Mouse (Mus musculus): ENCODE data around the gene Drd5.

Gene Drd5

DNA sequence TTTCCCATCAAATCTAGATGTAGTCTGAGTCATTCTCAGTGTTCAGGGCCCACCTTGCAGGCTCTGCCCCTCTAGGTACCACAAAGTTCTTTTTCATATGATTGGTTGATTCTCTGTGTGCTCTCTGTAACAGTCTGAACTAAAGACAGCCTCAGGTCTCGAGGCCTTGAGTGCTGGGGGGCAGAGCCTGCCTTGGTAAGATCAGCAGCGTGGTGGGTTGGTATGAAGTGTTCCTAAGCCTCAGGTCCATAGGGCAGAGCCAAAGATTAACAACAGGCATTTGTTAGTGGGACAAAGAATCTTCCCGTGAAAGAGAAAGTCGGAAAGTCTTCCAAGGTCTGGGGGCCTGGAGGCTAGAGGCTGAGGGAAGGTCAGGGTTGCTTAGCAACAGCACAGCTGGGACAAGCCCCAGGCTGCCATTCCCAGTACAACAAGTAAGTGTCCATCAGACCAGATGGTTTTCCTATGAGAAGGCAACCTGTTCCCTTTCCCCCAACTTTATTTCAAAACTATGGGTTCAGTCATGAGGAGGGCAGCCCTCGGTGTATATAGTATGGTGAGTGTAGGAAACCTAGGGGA is 31.3 kb downstream of the Drd5 start:
- no peak for DNase-seq (ENCODE audit: low read depth, low spot score)

DNA sequence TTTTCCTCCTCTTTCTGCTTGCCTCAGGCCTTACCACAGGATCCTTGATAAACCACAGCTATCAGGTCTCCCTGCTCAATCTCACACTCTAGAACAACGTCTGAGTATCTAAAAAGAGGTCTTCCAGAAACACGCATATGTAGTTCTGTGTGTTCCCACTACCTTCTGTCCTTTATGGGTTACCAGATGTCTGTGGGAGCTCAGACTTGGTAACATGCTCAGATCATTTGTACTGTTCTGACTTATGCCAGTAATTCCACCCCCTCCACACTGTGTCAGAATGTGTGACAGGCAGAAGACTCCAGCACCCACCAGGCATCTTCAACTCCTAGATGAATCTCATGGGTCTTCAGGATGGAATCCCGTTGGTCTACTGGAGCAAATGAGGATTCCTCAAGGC is 37.8 kb downstream of the Drd5 start:
- DNase-seq (ENCODE audit: low read depth, low spot score): no peak

DNA sequence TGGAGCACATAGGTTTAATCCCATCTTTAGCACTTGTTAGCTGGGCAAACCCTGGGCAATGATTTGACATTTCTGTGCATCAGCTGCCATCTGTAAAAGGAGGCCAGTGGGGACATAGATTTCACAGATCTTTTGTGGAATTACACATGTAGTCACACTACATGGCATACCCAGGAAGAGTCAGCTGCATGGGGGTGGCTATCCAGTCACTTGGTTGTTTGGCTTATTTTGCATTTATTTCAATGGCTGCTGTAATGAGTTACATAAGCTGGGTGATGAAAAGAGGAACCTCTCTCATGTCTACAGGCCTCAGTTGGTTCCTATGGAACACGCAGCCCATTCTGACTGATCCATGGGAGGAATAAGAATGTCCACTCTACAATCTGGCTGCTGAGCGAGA is 40.5 kb downstream of the Drd5 start:
- DNase-seq (ENCODE audit: low read depth, low spot score): no peak

DNA sequence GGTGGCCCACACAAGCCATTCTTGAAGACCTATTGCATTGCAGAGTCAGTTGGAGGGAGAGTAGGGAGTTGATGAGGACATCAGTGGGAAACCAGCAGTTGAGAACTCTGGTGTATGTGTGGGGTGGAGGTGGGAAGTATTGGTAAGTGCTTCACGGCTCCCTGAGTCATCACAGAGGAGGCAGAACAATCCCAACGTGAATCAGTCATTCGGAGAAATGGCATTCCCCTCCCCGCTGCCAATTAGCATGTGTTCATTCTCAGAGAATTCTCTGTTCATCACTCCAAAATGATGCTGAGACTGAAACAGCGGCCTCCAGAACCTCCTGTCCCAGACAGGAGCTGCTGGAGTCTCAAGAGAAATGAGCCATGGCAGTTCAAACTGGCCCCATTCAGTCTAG is 45.2 kb downstream of the Drd5 start:
- DNase-seq (ENCODE audit: low read depth, low spot score): no peak

DNA sequence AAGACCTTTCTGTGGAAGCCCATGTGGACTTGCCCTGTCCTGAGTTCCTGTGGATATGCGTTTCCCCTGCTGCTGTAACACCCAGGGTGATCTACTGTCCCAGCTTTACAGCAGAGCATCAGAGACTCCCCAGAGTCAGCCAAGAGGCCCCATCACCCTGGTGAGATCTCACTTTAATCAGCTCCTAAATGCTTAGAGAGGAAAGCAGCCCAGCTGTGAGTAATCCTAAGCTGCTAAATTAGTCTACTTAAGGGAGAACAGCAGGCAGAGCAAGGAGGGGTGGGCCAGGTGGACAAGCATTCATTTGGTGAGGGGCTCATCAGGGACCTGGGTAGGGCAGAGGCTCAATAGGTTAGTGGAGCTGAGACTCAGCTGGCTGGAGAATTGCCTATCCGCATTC is 46.4 kb downstream of the Drd5 start:
- DNase-seq (ENCODE audit: low read depth, low spot score): peak; percentile 24

DNA sequence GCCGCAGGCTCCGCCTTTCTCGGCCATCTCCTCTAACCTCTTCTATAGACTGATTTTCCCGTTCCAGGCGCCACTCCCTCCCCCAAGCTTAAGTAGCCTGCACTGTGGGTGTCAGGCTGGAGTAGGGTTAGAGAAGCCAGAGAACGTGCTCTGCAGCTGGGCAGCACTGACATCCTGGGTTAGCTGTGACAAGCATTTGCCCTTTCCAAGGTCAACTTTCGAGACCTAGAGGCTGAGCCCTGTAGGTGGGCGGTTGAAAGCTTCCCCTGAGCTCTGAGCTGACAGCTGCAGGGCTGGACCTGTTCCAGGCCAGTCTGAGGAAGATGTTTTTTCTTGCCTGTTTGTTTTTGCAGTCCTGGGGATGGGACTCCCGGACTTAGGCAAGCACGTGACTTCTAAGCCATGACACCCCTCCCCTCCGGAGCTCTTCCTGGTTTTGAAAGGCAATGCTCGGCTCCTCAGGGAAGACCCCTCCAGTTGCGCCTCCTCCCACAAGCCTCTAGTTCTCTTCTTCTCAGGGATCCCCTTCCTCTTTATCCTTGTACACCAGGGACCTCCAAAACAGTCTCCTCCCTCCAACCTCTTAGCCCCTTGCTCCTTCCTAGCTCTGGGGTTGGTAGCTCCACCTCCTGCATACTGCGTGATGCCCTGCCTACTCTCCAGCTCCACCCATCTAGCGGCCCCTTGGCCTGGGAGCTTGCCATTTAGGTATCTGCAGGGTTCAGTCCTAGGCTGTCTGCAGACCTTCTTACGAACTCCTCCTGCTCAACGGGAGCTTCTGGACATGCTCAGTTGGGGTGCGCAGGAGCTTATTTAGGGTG is 47.7 kb downstream of the Drd5 start:
- DNase-seq (ENCODE audit: low read depth, low spot score): no peak

DNA sequence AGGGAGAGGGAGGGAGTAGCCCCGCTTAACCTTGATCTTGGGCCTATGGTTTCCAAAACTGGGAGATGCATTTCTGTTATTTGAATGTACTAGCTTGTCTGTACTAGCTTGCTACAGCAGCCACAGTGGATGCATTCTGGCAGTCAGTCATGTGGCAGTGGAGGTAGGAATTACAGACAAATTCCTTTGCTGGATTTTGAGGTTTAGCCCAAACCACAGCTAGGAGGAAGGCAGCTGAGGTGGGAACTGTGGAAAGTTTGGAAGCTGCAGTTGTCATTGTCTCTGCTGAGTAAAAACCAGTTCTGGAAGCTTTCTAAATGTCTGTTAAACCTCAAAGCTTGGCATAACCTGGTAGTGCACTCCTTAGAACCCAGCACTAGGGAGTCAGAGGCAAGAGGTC is 52.1 kb downstream of the Drd5 start:
- no peak for DNase-seq (ENCODE audit: low read depth, low spot score)
